Mouse (Mus musculus): ENCODE results near the gene Slc7a11. TPM values are rescaled to one million over a fixed set of nuclear protein-coding genes. Genes with fewer than 3 reads are reported as not detected.

Slc7a11 gene
- polyA plus RNA-seq, 1 experiment from 2014 or later = 1.2 TPM

DNA sequence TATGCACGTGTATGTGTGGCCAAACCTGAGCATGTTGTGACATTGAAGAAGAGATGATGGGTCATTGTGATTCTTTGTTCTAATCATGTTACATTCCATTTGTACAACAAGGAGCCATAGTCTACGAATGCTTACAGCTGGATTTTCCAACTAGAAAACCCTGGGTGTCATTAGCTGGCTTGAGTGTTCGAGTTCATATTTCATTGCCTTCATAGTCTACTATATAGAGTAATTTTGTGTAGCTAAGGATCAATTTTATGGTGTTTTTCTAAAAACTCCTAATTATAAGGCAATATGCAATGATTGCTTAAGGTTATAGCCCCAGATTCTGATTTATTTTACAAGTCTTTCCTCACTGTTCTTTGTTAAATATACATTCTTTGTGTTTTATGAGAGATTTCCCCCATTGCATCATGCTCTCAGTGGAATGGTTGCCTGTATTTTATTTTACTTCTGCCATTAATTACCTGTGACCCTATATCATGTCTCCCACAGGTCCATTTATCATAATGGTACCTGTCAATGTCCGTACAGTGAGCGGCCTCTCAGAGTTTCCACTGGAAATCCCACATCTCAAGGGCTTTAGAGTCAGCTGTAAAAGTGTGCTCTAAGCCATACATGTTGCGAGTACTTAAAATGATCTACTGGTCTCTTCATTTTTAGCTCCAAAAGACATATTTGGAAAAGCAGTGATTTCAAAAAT, 193.7 kb downstream of the Slc7a11 start:
- Histone ChIP-seq H3K4me3 (no peak overlapping the region), H3K4me1 (no peaks in the 10 kb centered on the region), H3K4me2 (replicated peaks) (no peak overlapping the region), H3K27ac (no peak overlapping the region), H3K9me3 (no peaks in the 10 kb centered on the region), H3K9ac (no peak overlapping the region), H3K27me3 (no peaks in the 10 kb centered on the region), H3K36me3 (no peaks in the 10 kb centered on the region)
- WGBS = 78% methylated on average over 6 of the region's 6 CpGs
- no peak for ATAC-seq (ENCODE audit: insufficient number of reproducible peaks, insufficient read depth, low FRiP score, low TSS enrichment)

DNA sequence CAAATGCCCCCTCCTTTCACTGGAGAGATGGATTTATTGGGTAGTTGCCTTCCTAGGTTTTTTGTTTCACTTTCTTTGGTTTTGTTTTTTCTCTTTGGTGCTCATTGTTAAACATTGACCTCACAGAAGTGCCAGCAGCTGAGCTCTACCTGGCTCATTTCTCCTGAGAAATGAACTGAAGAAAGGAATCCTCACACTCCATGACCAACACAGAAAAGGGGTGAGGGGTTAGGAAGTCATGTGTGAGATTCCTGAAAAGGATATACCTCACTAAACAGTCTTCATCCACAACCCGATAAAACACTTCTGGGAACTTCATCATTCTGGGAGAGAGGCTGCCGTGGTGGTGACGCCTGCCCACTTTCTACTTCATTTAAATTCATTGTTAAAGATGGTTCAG, 207.4 kb downstream of the Slc7a11 start:
- H3K36me3 ChIP-seq = no peaks in the 10 kb centered on the region
- no peaks in the 10 kb centered on the region for H3K27me3 ChIP-seq
- H3K27ac ChIP-seq = no peak overlapping the region
- H3K9ac ChIP-seq = no peak overlapping the region
- no peak for ATAC-seq (ENCODE audit: insufficient number of reproducible peaks, insufficient read depth, low FRiP score, low TSS enrichment)
- 80% methylated on average over 3 of the region's 3 CpGs for WGBS
- H3K4me3 ChIP-seq = no peak overlapping the region
- H3K4me2 ChIP-seq (replicated peaks) = no peak overlapping the region
- H3K9me3 ChIP-seq = no peaks in the 10 kb centered on the region
- peaks cover 6% of the 10 kb centered on the region; the same call in 1 of the 2 replicates for H3K4me1 ChIP-seq

DNA sequence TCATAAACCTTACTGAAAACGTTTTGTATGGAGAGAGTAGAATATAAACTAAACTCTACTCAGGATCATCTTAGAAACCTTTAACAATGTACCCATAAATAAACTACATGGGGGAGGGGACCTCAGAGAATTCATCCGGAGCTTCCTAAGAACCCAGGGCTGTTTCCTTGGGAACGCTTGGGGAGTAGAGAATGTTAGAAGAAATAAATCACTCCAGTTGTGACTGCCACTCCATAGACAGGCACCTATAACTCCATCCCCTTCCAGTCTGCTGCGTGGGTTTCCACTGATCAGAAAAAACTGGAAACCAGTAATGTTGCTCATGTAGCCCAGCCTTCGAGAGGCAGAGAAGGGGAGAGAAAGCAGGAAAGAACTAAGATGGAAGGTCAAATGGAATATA, 210.3 kb downstream of the Slc7a11 start:
- no peak overlapping the region for H3K27ac ChIP-seq
- no peaks in the 10 kb centered on the region for H3K9me3 ChIP-seq
- H3K27me3 ChIP-seq = no peaks in the 10 kb centered on the region
- 61% methylated on average over 5 of the region's 5 CpGs for WGBS
- H3K4me1 ChIP-seq = peaks cover 6% of the 10 kb centered on the region; the same call in 1 of the 2 replicates
- no peak overlapping the region for H3K9ac ChIP-seq
- no peak overlapping the region for H3K4me2 ChIP-seq (replicated peaks)
- ATAC-seq (ENCODE audit: insufficient number of reproducible peaks, insufficient read depth, low FRiP score, low TSS enrichment) = no peak
- H3K36me3 ChIP-seq = no peaks in the 10 kb centered on the region
- no peak overlapping the region for H3K4me3 ChIP-seq

DNA sequence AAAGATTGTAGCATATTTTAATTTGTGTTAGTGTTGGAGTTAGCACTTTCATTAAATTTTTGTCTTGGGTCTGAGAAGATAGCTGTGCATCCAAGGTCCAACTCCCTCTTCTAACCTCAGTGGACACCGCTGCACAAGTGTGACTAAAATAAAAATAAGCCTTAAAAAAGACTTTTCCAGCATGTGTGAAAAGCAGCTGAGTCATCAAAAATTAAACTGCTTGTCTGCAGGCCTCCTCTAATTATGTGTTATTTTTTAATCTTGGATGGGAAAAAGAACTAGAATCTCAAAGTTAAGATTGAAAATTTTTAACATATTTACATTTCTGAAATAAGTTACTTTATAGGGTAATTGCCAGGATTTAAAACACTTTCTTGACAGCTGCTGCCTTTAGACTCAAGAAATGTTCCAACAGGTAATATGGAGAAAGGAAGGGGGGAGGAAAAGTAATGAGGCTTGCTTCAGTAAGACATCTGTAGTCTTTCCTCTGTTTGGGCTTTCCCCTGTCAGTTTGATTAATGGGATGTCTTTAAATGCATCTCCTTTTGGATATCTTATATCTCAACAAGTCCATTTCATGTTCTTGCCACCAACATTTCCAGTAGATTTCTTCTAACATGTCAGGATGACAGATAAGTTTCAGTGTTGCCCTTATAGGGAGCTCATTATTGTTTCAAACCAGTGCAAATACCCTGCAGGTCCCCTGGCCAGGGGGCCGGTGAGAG, 218.9 kb downstream of the Slc7a11 start:
- no peak for ATAC-seq (ENCODE audit: insufficient number of reproducible peaks, insufficient read depth, low FRiP score, low TSS enrichment)
- Histone ChIP-seq H3K4me2 (replicated peaks) (no peak overlapping the region), H3K9me3 (no peaks in the 10 kb centered on the region), H3K27me3 (no peaks in the 10 kb centered on the region), H3K27ac (no peak overlapping the region), H3K4me1 (no peaks in the 10 kb centered on the region), H3K36me3 (no peaks in the 10 kb centered on the region), H3K4me3 (no peak overlapping the region), H3K9ac (no peak overlapping the region)
- WGBS = 79% methylated on average over 2 of the region's 2 CpGs

DNA sequence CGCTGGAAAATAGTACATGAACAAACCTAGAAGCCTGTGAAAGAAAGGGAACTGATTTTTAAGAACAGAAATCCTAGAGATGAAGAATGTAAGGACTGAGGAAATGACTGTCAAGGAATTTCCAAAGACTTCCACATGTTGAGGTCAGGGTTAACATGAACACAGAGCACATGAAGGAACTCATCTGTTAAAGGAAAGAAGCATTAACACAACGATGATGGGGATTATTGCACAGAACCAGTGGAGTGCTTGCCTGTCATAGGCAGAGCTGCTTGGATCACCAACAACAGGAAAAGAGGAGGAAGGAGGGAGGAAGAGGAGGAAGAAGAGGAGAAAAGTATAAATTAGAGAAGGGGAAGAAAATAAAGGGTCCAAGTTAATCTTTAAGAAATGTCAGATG, 223.0 kb downstream of the Slc7a11 start:
- 63% methylated on average over 2 of the region's 2 CpGs for WGBS
- no peaks in the 10 kb centered on the region for H3K27me3 ChIP-seq

DNA sequence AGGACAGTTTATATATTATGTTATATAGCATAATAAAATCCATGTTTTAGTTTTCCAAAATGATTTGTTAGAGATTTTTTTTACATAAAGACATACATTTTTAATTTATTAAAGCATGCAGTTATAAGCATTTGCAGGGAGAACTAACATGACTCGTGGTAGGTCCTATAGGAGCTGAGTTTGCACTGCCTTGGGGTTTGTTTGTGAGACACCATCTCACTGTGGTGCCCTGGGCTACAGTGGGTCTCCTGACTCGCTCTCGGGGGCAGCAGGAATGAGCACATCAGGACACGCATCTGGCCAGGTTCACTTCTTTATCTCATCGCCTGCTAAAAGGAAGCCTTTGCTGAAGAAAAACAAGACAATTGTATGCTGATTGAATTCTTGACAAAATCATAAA, 257.0 kb downstream of the Slc7a11 start:
- no peak overlapping the region for H3K27ac ChIP-seq
- no peaks in the 10 kb centered on the region for H3K36me3 ChIP-seq
- H3K9ac ChIP-seq = no peak overlapping the region
- ATAC-seq (ENCODE audit: insufficient number of reproducible peaks, insufficient read depth, low FRiP score, low TSS enrichment) = no peak
- H3K9me3 ChIP-seq = no peaks in the 10 kb centered on the region
- 83% methylated on average over 5 of the region's 5 CpGs for WGBS
- no peaks in the 10 kb centered on the region for H3K27me3 ChIP-seq
- H3K4me2 ChIP-seq (replicated peaks) = no peak overlapping the region
- no peaks in the 10 kb centered on the region for H3K4me1 ChIP-seq
- H3K4me3 ChIP-seq = no peak overlapping the region

More for the DNA sequence above, 223.0 kb downstream of the Slc7a11 start:
- Histone ChIP-seq H3K4me2 (replicated peaks) (no peak overlapping the region), H3K9ac (no peak overlapping the region), H3K9me3 (no peaks in the 10 kb centered on the region), H3K4me3 (no peak overlapping the region), H3K36me3 (no peaks in the 10 kb centered on the region), H3K27ac (no peak overlapping the region), H3K4me1 (no peaks in the 10 kb centered on the region)
- ATAC-seq (ENCODE audit: insufficient number of reproducible peaks, insufficient read depth, low FRiP score, low TSS enrichment) = no peak

DNA sequence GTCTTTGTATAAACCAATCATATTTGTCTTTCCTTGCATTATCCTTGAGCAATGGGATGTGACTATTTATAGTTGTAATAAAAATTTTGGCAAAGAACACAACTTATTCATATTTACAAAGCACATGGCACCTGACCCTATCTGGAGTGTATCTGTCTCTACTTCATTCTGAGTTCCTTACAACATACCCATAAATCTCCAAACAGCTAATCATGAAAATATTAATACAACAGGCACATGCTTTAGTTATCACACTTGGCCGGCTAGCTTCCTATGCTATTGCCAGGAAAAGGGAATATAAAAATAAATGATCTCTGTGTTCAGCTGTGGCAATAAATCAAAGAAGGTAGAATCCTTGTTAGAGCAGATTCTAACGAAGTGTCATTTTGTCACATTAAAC, 257.5 kb downstream of the Slc7a11 start:
- Histone ChIP-seq H3K36me3 (no peaks in the 10 kb centered on the region), H3K9ac (no peak overlapping the region), H3K4me2 (replicated peaks) (no peak overlapping the region), H3K4me1 (no peaks in the 10 kb centered on the region), H3K27ac (no peak overlapping the region), H3K9me3 (no peaks in the 10 kb centered on the region), H3K27me3 (no peaks in the 10 kb centered on the region), H3K4me3 (no peak overlapping the region)
- 80% methylated on average over 2 of the region's 2 CpGs for WGBS
- ATAC-seq (ENCODE audit: insufficient number of reproducible peaks, insufficient read depth, low FRiP score, low TSS enrichment) = no peak

DNA sequence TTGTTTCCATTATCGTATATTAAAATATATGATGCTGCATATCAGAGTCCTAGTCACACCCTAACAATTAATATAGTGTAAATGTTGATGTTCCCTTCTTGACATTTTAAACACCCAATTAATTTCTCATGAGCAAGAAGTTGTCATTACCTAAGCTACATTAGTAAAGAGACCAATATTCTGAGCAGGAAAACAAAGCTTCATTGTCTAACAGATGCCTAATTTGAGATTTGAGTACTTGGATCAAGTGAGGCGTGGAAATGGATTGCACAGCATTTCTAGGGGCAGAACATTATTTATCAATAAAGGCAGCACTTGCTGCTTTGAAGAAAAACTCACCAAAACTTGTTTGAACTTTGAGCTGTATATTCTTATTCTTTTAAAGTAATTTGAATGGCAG, 282.7 kb downstream of the Slc7a11 start:
- no peaks in the 10 kb centered on the region for H3K4me1 ChIP-seq
- WGBS = 78% methylated on average over 2 of the region's 2 CpGs
- H3K27ac ChIP-seq = no peak overlapping the region
- no peaks in the 10 kb centered on the region for H3K27me3 ChIP-seq
- no peak overlapping the region for H3K4me3 ChIP-seq
- no peak for ATAC-seq (ENCODE audit: insufficient number of reproducible peaks, insufficient read depth, low FRiP score, low TSS enrichment)
- no peak overlapping the region for H3K4me2 ChIP-seq (replicated peaks)
- H3K36me3 ChIP-seq = no peaks in the 10 kb centered on the region
- H3K9ac ChIP-seq = no peak overlapping the region
- no peaks in the 10 kb centered on the region for H3K9me3 ChIP-seq

DNA sequence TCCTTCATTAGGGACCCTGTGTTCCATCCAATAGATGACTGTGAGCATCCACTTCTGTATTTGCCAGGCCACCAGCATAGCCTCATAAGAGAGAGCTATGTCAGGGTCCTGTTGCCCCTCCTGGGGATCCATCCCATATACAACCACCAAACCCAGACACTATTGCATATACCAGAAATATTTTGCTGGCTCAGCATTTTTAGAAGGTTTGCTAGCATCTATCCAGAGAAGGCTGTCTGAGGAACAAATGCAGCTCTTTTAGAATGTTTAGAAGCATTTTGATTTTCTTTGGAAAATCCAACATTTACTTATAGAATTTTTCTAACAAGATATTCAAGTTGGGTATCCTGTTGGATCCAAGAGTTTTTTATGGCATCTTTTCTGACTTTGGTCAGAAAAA, 299.3 kb downstream of the Slc7a11 start:
- Histone ChIP-seq H3K9me3 (no peaks in the 10 kb centered on the region), H3K4me3 (no peak overlapping the region), H3K4me2 (replicated peaks) (no peak overlapping the region), H3K36me3 (no peaks in the 10 kb centered on the region), H3K9ac (no peak overlapping the region), H3K4me1 (no peaks in the 10 kb centered on the region), H3K27ac (no peak overlapping the region), H3K27me3 (no peaks in the 10 kb centered on the region)
- ATAC-seq (ENCODE audit: insufficient number of reproducible peaks, insufficient read depth, low FRiP score, low TSS enrichment) = no peak

DNA sequence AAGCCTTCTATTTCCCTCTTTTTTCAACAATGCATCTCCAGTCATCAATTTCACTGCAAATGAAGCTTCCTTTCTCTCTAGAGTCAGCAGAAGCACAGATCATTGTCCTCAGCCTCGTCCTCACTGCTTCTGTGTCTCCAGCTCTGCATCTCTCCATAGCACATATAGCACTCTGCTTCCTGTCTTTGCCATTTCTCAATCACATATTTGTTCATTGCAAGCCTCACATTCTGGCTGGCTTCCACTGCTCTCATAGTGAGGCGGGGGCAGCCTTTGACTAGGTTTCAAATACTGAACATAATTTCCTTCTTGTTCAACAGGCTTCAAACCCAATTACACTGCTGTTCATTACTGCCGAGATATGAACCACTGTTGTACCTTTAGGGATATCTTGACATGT, 305.1 kb downstream of the Slc7a11 start:
- Histone ChIP-seq H3K4me3 (no peak overlapping the region), H3K9me3 (no peaks in the 10 kb centered on the region), H3K9ac (no peak overlapping the region), H3K27ac (no peak overlapping the region), H3K27me3 (no peaks in the 10 kb centered on the region), H3K36me3 (no peaks in the 10 kb centered on the region), H3K4me2 (replicated peaks) (no peak overlapping the region), H3K4me1 (no peaks in the 10 kb centered on the region)
- WGBS = 69% methylated on average over 3 of the region's 3 CpGs
- no peak for ATAC-seq (ENCODE audit: insufficient number of reproducible peaks, insufficient read depth, low FRiP score, low TSS enrichment)

DNA sequence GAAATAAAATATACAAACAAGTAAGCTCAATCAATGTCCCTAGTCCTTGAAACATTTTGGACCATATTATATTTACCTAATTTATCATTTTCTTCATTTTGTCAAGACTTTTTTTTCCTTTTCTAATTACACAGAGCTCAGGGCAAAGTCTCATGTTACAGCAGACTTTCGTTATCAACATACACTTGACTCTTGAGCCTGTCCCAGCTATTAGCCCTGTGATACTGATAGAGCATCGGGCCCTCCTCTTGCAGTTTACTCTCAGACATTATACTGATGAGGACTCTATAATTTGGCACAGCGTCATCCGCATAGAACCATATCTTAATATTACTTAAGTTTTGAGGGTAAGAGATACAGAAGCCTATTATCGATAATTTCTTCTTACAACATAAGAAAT, 311.2 kb downstream of the Slc7a11 start:
- H3K36me3 ChIP-seq = no peaks in the 10 kb centered on the region
- no peaks in the 10 kb centered on the region for H3K4me1 ChIP-seq
- ATAC-seq (ENCODE audit: insufficient number of reproducible peaks, insufficient read depth, low FRiP score, low TSS enrichment) = no peak
- no peak overlapping the region for H3K4me3 ChIP-seq
- no peaks in the 10 kb centered on the region for H3K9me3 ChIP-seq
- no peaks in the 10 kb centered on the region for H3K27me3 ChIP-seq
- no peak overlapping the region for H3K4me2 ChIP-seq (replicated peaks)
- no peak overlapping the region for H3K27ac ChIP-seq
- no peak overlapping the region for H3K9ac ChIP-seq
- WGBS = 78% methylated on average over 5 of the region's 5 CpGs

DNA sequence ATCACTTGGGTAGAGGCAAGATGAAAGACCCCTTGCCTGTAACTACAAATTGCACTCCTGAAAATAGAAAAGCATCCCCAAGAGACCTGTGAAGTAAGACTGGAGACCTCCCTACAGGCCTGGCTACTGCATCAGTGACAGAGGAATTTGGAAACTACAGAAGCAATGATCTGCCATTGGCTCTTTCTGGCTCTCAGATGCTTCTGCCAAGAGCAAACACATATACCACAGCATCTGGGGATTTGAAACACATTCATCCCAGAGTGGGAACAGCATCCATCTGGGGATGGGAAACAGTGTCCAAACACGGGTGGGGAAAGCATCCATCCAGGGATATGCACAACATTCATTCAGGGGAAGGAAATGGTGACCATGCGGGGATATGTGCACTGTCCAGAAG, 313.1 kb downstream of the Slc7a11 start:
- H3K4me3 ChIP-seq = no peak overlapping the region
- H3K9me3 ChIP-seq = no peaks in the 10 kb centered on the region
- H3K9ac ChIP-seq = no peak overlapping the region
- no peaks in the 10 kb centered on the region for H3K27me3 ChIP-seq
- no peaks in the 10 kb centered on the region for H3K36me3 ChIP-seq
- no peak overlapping the region for H3K27ac ChIP-seq
- 81% methylated on average over 2 of the region's 2 CpGs for WGBS
- H3K4me1 ChIP-seq = no peaks in the 10 kb centered on the region
- ATAC-seq (ENCODE audit: insufficient number of reproducible peaks, insufficient read depth, low FRiP score, low TSS enrichment) = no peak
- H3K4me2 ChIP-seq (replicated peaks) = no peak overlapping the region

All from embryonic facial prominence, embryonic 12.5 days (tissue).